Mouse (Mus musculus): ENCODE results near the gene Ggt5.
A peak's percentile ranks its signal among the peaks of the same experiment; 100 is the strongest.

The Ggt5 gene

DNA sequence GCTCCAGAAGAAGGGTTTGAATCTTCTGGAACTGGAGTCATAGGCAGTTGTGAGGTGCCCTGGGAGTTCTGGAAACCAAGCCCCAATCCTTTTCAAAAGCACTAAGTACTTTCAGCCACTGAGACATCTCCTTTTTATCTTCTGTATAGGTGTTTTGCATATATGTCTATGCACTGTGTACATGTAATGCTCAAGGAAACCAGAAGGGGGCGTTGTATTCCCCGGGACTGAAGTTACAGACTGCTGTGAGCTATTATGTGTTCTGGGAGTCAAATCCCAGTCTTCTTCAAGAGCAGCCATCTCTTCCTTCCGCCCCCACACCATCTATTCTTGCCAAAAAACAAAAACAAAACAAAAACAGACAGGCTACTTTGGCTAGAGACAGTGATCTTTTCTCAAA, 31.7 kb downstream of the Ggt5 start:
- DNase-seq (ENCODE audit: low spot score in 2 of 2): no peak

DNA sequence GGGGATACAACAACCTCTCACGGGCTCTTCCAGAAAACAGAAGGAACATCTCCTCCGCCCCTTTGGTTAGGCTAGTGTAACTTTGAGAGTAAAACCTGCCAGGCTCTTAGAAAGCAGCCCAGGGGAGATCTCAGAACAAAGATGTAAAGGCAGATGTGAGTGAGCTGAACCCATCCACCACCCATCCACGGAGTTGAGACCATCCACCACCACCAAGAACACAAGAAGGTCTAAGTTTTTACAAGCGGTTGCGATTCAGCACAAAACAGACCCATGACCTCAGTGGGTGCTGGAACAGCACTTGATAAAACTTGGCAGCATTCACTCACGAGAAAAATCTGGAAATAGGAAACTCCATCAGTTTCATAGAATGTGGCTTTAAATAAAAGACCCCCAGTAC, 36.8 kb downstream of the Ggt5 start:
- DNase-seq (ENCODE audit: low spot score in 2 of 2): no peak

DNA sequence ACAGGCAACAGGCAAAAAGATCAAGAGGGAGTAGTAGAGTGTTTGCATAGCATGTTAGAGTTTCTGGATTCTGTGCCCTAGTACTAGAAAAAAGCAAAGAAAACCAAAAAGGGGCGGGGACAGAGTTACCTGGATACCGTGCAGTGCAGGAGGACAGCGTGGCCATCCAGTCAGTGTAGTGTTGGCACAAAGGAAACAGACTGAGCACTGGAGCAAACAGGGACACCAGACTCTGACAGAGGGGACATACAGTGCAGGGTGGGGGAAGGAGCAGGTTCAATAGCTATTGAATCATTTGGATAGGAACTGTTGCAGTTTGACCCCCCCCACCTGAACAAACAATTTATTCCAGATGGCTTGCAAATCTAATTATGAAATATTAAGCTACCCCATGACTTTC, 37.9 kb downstream of the Ggt5 start:
- DNase-seq (ENCODE audit: low spot score in 2 of 2): no peak

DNA sequence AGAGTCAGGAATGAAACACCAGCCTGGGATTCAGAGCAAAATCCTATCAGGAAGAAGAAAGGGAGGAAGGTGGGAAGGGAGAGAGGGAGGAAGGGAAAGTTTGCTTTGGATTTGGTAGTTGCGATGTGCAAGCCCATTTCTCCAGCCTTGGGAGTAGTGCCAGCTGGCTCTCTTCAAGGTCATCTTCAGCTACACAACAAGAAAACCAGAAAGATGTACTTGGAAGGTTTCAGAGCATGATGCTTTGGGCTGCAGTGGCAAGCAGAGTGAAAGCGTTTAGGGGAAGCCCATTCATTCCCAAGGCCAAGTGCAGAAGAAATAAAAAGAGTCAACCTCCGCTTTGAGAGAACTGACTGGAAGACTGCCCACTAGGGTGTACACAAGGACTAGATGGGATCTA, 38.4 kb downstream of the Ggt5 start:
- no peak for DNase-seq (ENCODE audit: low spot score in 2 of 2)

DNA sequence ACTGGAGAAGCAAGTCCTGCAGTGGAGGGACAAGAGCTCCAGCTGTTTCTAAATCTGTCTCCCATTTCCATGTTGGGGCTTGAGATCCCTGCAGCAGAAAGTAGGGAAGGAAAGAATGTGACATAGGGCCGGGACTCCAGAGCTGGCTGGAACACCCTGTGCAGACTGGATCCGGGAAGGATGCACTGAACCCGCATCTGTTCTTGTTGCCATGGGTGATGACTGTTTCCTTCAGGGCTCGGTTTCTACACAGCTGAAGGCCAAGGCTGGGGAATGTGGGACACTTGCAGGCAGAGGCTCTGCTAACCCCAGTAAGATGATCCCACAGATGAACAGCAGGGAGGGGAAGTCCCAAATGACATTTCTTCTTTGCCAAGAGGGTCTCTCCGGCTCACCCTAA, 43.5 kb downstream of the Ggt5 start:
- DNase-seq (ENCODE audit: low spot score in 2 of 2): no peak

DNA sequence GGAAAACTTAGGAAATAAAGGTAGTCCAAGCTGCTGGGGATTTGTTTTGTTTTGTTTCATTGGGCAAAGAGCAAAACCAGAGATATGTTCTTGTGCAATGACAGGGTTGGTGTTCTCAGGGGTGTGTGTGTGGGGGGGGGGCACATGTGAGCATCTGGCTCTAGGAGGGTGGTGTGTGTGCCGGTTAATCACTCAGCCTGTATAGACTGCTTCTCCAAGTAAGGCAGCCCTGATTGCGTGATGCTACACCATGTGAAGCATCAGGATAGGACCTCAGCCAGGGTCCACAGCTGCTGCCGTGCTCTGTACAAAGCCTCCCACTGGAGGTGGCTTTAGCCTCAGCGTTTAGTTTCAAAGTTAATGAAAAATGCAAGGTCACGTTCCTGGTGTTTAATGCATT, 43.9 kb downstream of the Ggt5 start:
- no peak for DNase-seq (ENCODE audit: low spot score in 2 of 2)

DNA sequence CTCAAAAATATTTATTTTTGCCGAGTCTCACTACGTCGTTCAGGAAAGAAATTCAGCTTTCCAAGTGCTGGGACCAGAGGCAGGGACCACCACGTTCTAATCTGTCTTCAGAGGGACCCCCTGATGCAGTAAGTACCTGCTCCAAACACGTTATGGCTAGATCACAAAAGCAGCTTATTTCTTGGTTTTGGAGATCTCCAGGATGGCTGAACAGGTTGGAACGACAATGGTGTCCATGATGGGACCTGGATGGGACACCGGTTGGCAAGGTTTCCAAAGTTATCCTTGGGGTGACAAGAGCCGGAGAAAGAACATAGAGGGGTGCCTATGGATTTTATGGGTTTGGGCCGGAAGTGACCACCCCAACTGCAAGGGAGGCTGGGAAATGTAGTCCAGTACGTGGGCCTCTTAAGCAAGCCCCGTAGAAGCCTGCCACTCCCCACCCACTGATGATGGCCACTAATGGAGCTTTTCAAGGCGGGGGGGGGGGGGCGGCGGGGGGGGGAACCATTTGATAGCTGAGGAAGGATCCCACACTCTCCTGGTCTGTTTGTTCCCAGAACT, 44.5 kb downstream of the Ggt5 start:
- DNase-seq (ENCODE audit: low spot score in 2 of 2): no peak

DNA sequence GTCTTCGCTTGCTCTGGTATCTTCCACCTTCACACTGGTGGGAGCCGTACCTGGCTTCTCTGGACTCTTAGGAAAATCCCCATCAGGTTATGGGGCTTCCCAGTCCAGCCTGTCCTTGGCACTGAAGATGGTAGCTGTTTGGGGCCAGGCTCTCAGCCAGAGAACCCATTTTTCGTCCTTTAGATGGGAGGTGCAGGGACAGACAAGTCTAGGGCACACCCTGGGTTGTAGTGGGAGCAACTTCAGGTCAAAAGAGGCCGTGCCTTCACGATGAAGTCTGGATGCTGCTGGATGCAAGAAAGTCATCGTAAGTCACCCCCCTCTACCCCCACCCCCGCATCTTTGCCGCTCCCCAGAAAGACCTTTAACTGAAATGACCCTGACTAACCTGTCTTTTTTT, 45.5 kb downstream of the Ggt5 start:
- DNase-seq (ENCODE audit: low spot score in 2 of 2): no peak

DNA sequence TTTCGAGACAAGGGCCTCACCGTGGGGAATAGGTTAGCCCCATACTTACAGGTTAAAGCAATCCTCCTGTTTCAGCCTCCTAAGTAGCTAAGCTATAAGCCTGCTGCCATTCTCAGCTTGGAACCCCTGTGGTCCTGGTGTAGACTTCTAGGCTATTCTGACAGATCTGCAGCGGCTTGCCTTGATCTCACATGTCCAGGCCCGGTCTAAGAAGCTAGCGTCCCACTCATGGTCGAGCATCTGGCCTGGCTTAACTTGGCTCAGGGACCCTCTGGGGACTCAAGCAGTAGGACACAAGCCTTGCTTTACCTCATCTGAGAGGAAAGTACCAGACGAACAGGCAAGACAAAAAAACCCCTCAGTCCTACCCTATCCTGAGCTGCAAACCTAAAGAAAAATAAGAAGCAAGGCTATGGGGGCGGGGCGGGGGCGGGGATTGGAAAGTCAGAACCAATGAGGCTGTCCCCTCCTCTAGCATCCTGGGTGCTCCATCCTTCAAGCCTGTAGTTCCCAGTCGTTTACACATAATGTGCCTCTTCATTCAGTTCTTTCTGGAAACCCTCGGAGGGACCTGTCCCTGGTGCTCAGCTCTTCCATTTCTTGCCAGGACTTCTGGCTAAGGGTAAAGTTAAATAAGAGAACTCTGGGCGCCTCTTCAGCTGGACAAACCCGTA, 46.0 kb downstream of the Ggt5 start:
- no peak for DNase-seq (ENCODE audit: low spot score in 2 of 2)

DNA sequence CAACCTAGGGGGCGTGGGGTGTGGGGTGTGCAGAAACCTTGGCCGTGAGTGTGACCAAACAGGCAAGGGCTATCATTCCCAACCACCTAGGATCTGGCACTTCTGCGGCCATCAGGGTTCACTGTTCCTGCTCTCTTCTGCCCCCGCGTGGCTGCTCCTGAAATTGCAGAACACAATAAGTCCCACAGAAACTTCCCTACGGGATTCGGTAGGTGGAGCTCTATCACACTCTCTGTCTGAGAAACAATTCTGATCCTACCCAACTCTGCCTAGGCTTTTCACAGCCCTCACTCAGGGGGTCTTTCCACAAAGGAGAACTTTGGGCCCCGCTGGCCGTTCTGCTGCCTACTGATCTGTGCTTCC, 46.5 kb downstream of the Ggt5 start:
- peak; percentile 67 to 78 for DNase-seq (ENCODE audit: low spot score in 2 of 2)

DNA sequence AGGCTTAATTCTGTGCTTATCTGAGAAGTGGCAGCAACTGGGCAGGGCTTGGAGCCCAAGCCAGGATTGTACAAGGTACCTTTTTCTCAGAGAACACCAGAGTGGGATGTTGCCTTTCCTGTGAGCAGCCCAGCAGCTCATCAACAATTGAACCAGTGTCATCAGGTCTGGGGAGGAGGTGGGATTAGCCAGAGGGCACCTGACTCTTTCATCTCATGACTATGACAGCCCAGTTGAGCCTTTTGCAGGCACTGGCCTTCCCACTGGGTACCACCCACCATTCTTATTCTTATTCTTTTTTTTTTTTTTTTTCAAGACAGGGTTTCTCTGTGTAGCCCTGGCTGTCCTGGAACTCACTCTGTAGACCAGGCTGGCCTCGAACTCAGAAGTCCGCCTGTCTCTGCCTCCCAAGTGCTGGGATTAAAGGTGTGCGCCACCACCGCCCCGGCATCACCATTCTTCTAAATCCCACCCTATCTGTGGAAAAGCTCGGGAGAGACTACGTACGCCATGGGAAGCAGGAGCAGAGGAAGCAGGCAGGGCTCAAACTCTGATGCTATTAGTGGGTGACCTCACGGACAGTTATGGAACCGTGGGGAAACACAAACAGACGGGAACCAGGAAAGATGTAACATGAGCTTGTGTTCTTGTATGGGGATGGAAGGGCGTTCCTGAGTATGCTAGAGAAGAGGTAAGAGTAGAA, 47.1 kb downstream of the Ggt5 start:
- no peak for DNase-seq (ENCODE audit: low spot score in 2 of 2)

DNA sequence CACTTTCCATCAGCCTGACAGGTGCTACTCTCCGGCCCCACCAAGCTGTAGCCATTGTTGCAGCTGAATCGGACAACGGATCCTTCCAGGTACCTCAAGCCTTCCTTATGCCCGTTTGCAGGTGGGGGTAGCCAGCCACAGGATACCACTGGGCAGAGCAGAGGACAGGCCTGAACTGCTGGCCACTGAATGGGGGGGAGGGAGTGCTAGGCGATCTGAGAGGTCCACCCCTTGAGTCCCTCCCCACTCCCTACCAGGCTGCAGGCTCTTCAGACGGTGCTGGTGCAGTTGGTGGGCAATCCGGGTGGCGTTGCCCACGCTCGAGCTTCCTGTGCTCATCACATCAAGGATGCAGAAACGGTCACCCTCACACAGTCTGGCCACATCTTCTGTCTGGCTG, 48.6 kb downstream of the Ggt5 start:
- DNase-seq (ENCODE audit: low spot score in 2 of 2): no peak

DNA sequence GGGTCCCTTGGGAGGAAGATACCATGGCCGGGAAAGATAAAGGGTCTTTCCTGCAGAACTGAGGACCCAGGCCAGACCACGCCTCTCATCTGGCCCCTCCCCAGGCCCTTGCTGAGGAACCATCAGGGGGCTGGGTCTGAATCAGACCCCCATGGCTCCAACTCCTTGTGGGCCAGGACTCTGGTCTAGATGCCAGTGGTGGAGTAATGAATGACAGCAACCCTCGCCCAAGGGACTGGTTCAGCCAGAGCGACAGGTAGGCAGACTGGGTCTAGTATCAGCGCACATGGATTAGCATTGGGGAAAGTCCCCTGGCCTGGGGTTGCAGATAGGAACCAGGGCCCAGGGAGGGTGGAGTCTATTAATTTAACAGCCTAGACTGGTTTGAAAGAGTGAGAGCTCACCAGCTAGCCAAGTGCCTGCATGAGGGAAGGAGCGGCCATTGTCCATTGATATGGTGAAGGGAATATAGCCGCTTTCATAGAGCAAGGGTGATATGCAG, 52.6 kb downstream of the Ggt5 start:
- DNase-seq (ENCODE audit: low spot score in 2 of 2): no peak

DNA sequence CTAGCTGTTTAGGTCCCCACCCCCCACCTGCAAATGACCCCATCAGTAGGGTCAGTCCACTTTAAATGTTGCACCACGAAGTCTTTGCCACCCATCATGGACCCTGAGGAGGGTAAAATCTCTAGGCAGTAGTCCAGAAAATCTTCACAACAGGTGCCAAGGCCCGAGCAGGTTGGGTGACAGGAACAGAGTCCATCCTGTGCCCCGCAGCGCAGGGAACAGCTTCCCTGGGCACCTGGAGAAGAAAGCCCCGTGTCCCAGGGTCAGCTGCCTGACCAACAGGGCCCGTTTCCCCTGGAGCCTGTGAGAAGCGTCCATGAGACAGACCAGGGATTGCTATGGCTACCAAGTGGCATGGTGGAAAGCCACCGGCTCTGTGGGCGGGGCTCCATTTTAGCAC, 53.3 kb downstream of the Ggt5 start:
- DNase-seq (ENCODE audit: low spot score in 2 of 2): no peak

DNA sequence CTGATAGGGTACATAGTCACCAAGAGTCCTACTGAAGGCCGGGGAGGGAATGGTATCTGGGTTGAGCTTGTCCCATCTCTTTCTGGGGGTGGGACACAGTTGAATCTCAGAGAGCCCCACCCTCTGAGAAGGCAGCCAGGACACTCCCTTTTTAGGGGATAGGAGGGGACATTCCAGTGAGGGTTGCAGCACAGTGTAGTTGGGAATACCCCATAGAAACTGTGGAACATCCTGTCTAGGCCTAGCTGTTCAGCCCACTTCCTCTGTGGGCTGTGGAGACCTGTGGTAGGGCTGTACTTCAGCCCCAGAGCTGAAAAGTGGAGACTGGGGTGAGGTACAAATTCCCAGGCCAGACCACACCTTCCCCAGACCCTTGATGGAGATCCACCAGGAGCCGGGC, 53.8 kb downstream of the Ggt5 start:
- no peak for DNase-seq (ENCODE audit: low spot score in 2 of 2)

DNA sequence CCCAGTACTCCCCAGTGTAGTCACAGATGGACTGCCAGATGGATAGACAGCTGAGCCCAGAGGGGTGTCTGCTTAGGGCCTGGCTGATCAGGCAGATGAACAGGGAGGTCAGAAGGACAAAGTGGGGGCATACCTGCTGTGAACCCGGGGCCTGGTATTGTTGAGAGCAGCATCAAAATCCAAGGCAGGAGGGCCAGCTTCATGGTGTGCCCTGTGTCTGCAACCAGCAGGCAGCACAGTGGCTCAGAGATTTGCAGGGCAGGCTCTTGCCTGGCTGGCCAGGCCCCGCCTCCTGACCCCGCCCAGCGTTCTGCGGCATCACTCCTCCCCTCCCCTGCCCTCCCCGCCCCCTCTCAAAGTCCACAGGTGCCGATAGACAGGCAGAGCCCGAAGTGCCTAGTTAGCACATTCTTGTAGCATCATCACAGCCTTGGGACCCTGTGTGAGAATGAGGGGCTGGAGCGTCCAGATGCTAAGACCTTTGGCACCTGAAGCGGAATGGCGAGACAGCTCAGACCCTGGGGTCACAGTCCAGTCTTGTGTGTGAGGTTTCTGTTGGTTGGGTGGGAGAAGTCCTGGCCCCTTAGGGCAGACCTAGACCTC, 54.7 kb downstream of the Ggt5 start, which contains the start of gene Susd2:
Susd2 (minus strand) TSS at position 268 of the 603 bp plus-strand sequence.
- peak; percentile 48 to 57 for DNase-seq (ENCODE audit: low spot score in 2 of 2)

DNA sequence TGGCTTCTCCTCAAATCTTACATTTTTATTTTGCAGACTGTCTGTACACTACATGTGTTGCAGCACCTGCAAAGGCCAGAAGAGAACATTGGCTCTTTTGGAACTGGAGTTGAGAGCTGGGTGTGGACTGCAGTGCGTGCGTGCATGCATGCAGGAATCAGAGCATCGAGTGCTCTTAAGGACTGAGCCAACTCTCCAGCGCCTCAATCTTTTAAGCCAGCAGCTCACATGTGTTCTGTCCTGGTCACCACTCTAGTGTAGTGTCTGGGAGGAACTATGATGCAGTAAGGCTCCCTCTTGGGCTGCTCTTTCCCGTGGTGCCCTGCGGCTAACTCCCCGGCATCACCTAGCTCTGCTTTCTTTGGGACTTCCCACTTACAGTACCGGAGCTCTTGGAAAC, 56.5 kb downstream of the Ggt5 start:
- no peak for DNase-seq (ENCODE audit: low spot score in 2 of 2)

DNA sequence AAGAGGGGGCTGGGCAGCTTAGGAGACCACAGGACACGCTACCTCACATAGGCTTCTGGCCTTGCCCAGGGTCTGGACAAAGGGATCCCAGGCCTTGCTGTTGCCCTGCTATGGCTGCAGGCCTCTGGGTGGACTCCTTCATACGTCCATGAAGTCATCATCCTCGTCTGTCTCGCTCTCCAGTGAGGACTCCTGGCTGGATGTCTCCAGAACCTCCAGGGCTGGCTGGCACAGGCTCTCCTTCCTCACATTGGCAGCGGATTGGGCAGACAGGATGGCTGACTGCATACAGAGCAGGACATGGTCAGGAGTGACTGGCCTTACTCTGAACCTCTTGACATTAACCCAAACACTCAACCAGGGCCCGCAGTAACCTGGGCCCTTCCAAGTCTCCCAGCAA, 57.3 kb downstream of the Ggt5 start:
- no peak for DNase-seq (ENCODE audit: low spot score in 2 of 2)

DNA sequence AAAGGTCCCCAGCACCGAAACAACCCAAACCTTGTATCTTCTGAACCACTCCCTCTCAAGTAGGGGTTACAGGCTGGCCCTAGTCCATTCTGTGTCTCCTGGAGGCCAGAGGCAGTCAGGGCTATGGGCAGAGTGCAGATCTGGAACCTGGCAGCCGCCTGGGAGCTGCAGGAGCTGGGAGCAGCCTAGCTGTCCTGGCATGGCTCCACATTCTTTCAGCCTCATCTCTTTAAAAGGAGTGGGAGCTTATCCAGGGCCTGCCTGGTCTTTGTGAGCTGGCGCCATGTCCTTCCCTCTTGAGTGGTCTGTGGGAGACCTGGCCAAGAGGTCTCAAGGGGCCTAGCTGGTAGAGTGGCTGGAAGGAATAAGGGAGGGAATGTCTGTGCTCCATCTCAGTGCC, 58.2 kb downstream of the Ggt5 start:
- no peak for DNase-seq (ENCODE audit: low spot score in 2 of 2)

DNA sequence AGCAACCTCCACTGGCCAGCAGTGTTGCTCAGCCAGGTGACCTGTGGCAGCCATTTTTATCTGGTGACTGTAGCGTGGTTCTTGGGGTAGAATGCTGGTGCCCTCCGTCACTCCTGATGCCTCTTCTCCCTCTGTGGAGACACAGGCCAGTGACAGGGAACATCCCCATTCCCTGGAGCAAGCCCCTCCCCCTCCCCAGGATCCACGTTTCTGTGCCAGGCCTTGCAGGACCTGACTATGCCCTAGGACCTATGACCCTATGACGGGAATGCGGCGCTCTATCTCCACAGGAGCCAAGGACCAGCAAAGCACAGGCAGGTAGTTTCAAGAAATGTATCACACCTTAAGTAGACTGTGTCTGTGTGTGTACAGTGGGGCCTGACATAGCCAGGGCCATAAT, 59.0 kb downstream of the Ggt5 start:
- no peak for DNase-seq (ENCODE audit: low spot score in 2 of 2)

DNA sequence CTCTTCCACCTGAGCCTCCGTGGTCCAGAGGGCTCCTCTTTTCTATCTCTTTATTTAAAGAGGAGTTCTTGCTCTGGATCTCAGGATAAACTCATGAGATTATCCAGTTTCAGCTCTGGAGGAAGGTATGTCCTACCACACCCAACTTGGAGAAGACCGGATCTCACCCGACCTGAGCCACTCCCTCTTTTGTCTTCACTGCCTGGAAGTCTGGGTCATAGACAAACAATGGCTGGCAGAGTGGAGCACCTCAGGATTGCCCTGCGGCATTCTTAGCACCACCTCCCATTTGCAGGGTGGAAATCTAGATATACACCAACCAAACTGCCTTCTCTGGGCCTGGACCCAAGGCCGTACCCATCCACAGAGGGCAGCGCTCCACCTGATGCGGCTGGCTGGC, 59.9 kb downstream of the Ggt5 start:
- DNase-seq (ENCODE audit: low spot score in 2 of 2): no peak

DNA sequence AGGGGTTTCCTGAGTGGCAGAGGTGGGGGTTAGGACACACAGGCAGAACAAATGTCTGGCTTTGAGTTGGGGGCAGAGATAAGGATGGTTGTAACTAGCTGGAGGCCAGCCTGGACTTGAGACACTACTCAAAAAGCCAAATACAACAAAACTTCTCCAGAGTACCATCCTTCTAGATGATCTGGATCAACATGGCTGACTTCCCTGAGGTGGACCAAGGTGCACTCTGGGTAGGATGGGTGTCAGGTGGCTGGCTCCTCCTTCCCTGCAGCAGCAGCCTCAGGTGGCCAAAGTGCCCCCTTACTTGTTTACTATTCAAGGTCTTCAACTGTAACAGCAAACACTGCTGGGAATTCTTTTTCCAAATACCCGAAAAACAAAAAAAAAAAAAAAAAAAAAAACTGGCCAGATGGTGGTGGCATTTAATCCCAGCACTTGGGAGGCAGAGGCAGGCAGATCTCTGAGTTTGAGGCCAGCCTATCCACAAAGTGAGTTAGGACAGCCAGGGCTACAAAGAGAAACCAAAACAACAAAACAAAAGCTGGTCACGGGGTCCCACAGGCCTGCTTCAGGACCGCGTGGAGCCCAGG, 60.4 kb downstream of the Ggt5 start:
- no peak for DNase-seq (ENCODE audit: low spot score in 2 of 2)

Measured in spleen, postnatal 36 days (tissue).